9 mouse cellular contexts compared by ENCODE assay signal in the genomic region with DNA sequence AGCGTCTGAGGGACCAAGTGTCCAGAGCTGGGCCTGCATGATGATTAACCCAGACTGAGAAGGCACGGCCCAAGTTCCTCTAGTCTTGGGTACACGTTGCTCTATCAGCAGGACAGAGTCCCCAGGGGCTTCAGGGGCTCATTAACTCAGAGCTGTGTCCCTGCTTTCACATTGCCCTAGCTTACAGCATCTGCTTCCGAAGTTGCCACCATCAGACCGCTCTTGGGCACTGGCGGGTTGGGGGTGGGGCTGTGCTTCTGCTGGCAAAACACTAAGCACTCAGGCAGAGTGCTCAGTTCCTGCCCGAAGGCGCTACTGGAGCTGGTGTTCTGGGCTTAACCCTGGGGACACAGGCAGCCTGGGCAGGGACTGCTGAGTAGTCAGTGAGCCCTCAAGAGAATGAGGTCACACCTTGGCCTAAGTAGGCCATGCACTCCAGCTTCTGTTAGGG. TPM values are rescaled to one million over a fixed set of nuclear protein-coding genes. Genes with fewer than 3 reads are reported as not detected.
DNase-seq lines count a peak whose midpoint lies in the region; ATAC-seq and TF ChIP-seq lines count a peak whose summit lies in the region.
"Had no signal": no experiment of that assay in that cellular context is flagged by ENCODE, and none has a peak within 500 bp of the region (broad histone marks: within the 10 kb centered on the region; RNA-seq: fewer than 3 reads in every experiment).

No protein-coding gene starts in this region.

- peak overlapping the region; percentile 80 for H3K27ac ChIP-seq in heart, embryonic 16.5 days (ENCODE audit: low read length)
- H3K27ac ChIP-seq: liver, embryonic 15.5 days had no signal

- peaks cover 75% of the 10 kb centered on the region for H3K36me3 ChIP-seq in heart, embryonic 16.5 days (ENCODE audit: control insufficient read depth, insufficient read depth)

- H3K9me3 ChIP-seq in heart, embryonic 16.5 days (replicated peaks; ENCODE audit: control insufficient read depth, low read length) = no peaks in the 10 kb centered on the region
- H3K9me3 ChIP-seq: liver, embryonic 15.5 days had no signal

- WGBS in heart, embryonic 16.5 days = 55% methylated on average over 8 of the region's 8 CpGs
- 59% methylated on average over 8 of the region's 8 CpGs for WGBS in lung, adult 2 months

- no peak overlapping the region for H3K4me3 ChIP-seq in heart, embryonic 16.5 days (ENCODE audit: low read length)
- H3K4me3 ChIP-seq in lung, adult 2 months (replicated peaks; ENCODE audit: extremely low read depth, low read depth, low read length) = no peak overlapping the region
- H3K4me3 ChIP-seq: liver, embryonic 15.5 days had no signal

- ATAC-seq in heart, embryonic 16.5 days (replicated peaks; ENCODE audit: extremely low read depth, insufficient read depth, low FRiP score) = no peak; the same call in 1 of the 2 replicates

- no peaks in the 10 kb centered on the region for H3K27me3 ChIP-seq in heart, embryonic 16.5 days (ENCODE audit: control insufficient read depth, insufficient read depth, low read length)
- H3K27me3 ChIP-seq: liver, embryonic 15.5 days had no signal

- 0 out of 2 replicates have a peak, but pooled peaks have one; percentile 23 for TF ChIP-seq POLR2A in lung, adult 2 months (IDR thresholded peaks at IDR 0.05; ENCODE audit: borderline replicate concordance, extremely low read depth, low read depth, low read length)

- peaks cover 22% of the 10 kb centered on the region for H3K4me1 ChIP-seq in heart, embryonic 16.5 days (ENCODE audit: control insufficient read depth, insufficient read depth, low read length)
- 0 out of 2 replicates have a peak, but pooled peaks cover 4% of the 10 kb centered on the region for H3K4me1 ChIP-seq in lung, adult 2 months (ENCODE audit: control insufficient read depth, insufficient read depth, low read length)

- H3K9ac ChIP-seq in heart, embryonic 16.5 days (ENCODE audit: low read length) = peak overlapping the region; percentile 58
- H3K9ac ChIP-seq: liver, embryonic 15.5 days had no signal

- DNase-seq in gastrocnemius, adult 18-20 months (ENCODE audit: low spot score) = peak; percentile 68
- DNase-seq in gastrocnemius, postnatal 10 days = no peak
- peak; percentile 70 for DNase-seq in Muller cell, postnatal 12 days (ENCODE audit: inconsistent ontology term)
- peak; percentile 66 for DNase-seq in lung, adult 2 months
- DNase-seq in left cerebral cortex, adult 18-20 months (ENCODE audit: low spot score in 2 of 2) = no peak
- no peak for DNase-seq in testis, postnatal 14 days (ENCODE audit: low spot score)
- DNase-seq in urinary bladder, adult 2 months (ENCODE audit: low spot score) = no peak

- no peak for TF ChIP-seq CTCF in lung, adult 2 months (IDR thresholded peaks at IDR 0.05; ENCODE audit: insufficient read depth, low read length)

- H3K4me2 ChIP-seq in heart, embryonic 16.5 days (ENCODE audit: low read depth, low read length) = no peak overlapping the region
- H3K4me2 ChIP-seq: liver, embryonic 15.5 days had no signal

RNA-seq across cellular contexts. Expression of a gene that starts 10.3 kb away (rescaled TPM):
- 100 to 1,000 TPM; 703 to 778 TPM for total RNA-seq in gastrocnemius, adult 18-20 months (2021)
- 100 to 1,000 TPM; 952 to 954 TPM for total RNA-seq in gastrocnemius, postnatal 10 days (2021)
- polyA plus RNA-seq in heart, embryonic 16.5 days (2015; fragmentation: Nextera tagmentation; extraction: Ambion mirVana) = 536 and 549 TPM in 2 replicates
- polyA plus RNA-seq in lung, adult 2 months (2012; rRNA removed) = 1,318 and 1,397 TPM in 2 replicates
- 1,000 to 10,000 TPM in 1 of 2 experiments, 100 to 1,000 TPM in 1; 965 to 1,061 TPM for total RNA-seq in left cerebral cortex, adult 18-20 months (2021)
- polyA plus RNA-seq in urinary bladder, adult 2 months (2012; rRNA removed) = 3,215 and 3,453 TPM in 2 replicates

RNA-seq across cellular contexts. Expression of a gene that starts 13.8 kb away (rescaled TPM):
- under 1 TPM; 0.18 to 0.31 TPM for total RNA-seq in gastrocnemius, adult 18-20 months (2021)
- total RNA-seq in gastrocnemius, postnatal 10 days (2021) = under 1 TPM; 0.87 to 0.95 TPM
- polyA plus RNA-seq in heart, embryonic 16.5 days (2015; fragmentation: Nextera tagmentation; extraction: Ambion mirVana) = 1.5 TPM in 2 replicates
- 3.8 and 4.1 TPM in 2 replicates for polyA plus RNA-seq in lung, adult 2 months (2012; rRNA removed)
- 100 to 1,000 TPM; 106 to 109 TPM for total RNA-seq in left cerebral cortex, adult 18-20 months (2021)
- 0.76 and 1.4 TPM in 2 replicates for polyA plus RNA-seq in urinary bladder, adult 2 months (2012; rRNA removed)

RNA-seq across cellular contexts. Expression of a gene that starts 20.7 kb away (rescaled TPM):
- 10 to 100 TPM; 34.2 to 38.8 TPM for total RNA-seq in gastrocnemius, adult 18-20 months (2021)
- 10 to 100 TPM; 67.8 to 81.0 TPM for total RNA-seq in gastrocnemius, postnatal 10 days (2021)
- polyA plus RNA-seq in heart, embryonic 16.5 days (2015; fragmentation: Nextera tagmentation; extraction: Ambion mirVana) = 30.7 and 33.9 TPM in 2 replicates
- 65.9 and 68.5 TPM in 2 replicates for polyA plus RNA-seq in lung, adult 2 months (2012; rRNA removed)
- total RNA-seq in left cerebral cortex, adult 18-20 months (2021) = 10 to 100 TPM; 75.6 to 81.7 TPM
- 68.2 and 82.3 TPM in 2 replicates for polyA plus RNA-seq in urinary bladder, adult 2 months (2012; rRNA removed)

RNA-seq across cellular contexts. Expression of a gene that starts 21.1 kb away (rescaled TPM):
- 10 to 100 TPM; 27.4 to 28.7 TPM for total RNA-seq in gastrocnemius, adult 18-20 months (2021)
- total RNA-seq in gastrocnemius, postnatal 10 days (2021) = 100 to 1,000 TPM; 342 to 351 TPM
- polyA plus RNA-seq in heart, embryonic 16.5 days (2015; fragmentation: Nextera tagmentation; extraction: Ambion mirVana) = 50.3 and 51.6 TPM in 2 replicates
- 26.4 and 29.7 TPM in 2 replicates for polyA plus RNA-seq in lung, adult 2 months (2012; rRNA removed)
- 10 to 100 TPM; 16.2 to 21.2 TPM for total RNA-seq in left cerebral cortex, adult 18-20 months (2021)
- 17.4 and 19.0 TPM in 2 replicates for polyA plus RNA-seq in urinary bladder, adult 2 months (2012; rRNA removed)

RNA-seq across cellular contexts. Expression of a gene that starts 33.0 kb away (rescaled TPM):
- total RNA-seq in gastrocnemius, adult 18-20 months (2021) = 100 to 1,000 TPM; 578 to 613 TPM
- 100 to 1,000 TPM; 371 to 457 TPM for total RNA-seq in gastrocnemius, postnatal 10 days (2021)
- 596 and 743 TPM in 2 replicates for polyA plus RNA-seq in heart, embryonic 16.5 days (2015; fragmentation: Nextera tagmentation; extraction: Ambion mirVana)
- 421 and 497 TPM in 2 replicates for polyA plus RNA-seq in lung, adult 2 months (2012; rRNA removed)
- total RNA-seq in left cerebral cortex, adult 18-20 months (2021) = 100 to 1,000 TPM; 219 to 232 TPM
- 294 and 337 TPM in 2 replicates for polyA plus RNA-seq in urinary bladder, adult 2 months (2012; rRNA removed)

Comparison
In these comparisons a context has a peak if more than half of its experiments do, and no peak if none do; other contexts are left out.
1. DNase-seq: peak in gastrocnemius, adult 18-20 months (single experiment), Muller cell, postnatal 12 days (single experiment) and lung, adult 2 months (single experiment); none in gastrocnemius, postnatal 10 days (single experiment), left cerebral cortex, adult 18-20 months (0 of 2), testis, postnatal 14 days (single experiment) and urinary bladder, adult 2 months (single experiment).
2. RNA of a gene that starts 13.8 kb away (total RNA-seq): 106 to 109 TPM in left cerebral cortex, adult 18-20 months; 0.87 to 0.95 TPM in gastrocnemius, postnatal 10 days and 0.18 to 0.31 TPM in gastrocnemius, adult 18-20 months; every median in the first group is over 10 times any median in the second.